Mouse (Mus musculus) midbrain, embryonic 15.5 days (tissue): Measurements from ENCODE around the gene Mob2. TPM values are rescaled to one million over a fixed set of nuclear protein-coding genes. Genes with fewer than 3 reads are reported as not detected.

Experiments used
- ATAC-seq: fragments of 200-750 bp; cut with Nextera tagmentation; replicated peaks from 2 replicates; pipeline ENCODE4 v1.8.0; 2017; ENCODE audit warnings: moderate TSS enrichment
- H3K27ac ChIP-seq: fragments of 300-500 bp; sonication (generic); 2 replicates; pipeline ENCODE4 v1.5.1; 2015; ENCODE audit warnings: mild to moderate bottlenecking, inconsistent platforms
- H3K27me3 ChIP-seq: fragments of 300-500 bp; sonication (generic); replicated peaks from 2 replicates; pipeline ENCODE4 v1.6.1; 2015; ENCODE audit warnings: inconsistent platforms
- H3K36me3 ChIP-seq: fragments of 300-500 bp; sonication (generic); replicated peaks from 2 replicates; pipeline ENCODE4 v1.6.1; 2015; ENCODE audit warnings: inconsistent platforms
- H3K4me1 ChIP-seq: fragments of 300-500 bp; sonication (generic); 2 replicates; pipeline ENCODE4 v1.6.1; 2015; ENCODE audit warnings: inconsistent platforms
- H3K4me2 ChIP-seq: fragments of 300-500 bp; sonication (generic); 2 replicates; pipeline ENCODE4 v1.6.1; 2015; ENCODE audit warnings: inconsistent platforms, mild to moderate bottlenecking, moderate library complexity
- H3K4me3 ChIP-seq: fragments of 300-500 bp; sonication (generic); 2 replicates; pipeline ENCODE4 v1.5.1; 2015; ENCODE audit warnings: mild to moderate bottlenecking, inconsistent platforms
- H3K9ac ChIP-seq: fragments of 300-500 bp; sonication (generic); 2 replicates; pipeline ENCODE4 v1.6.1; 2015; ENCODE audit warnings: mild to moderate bottlenecking, inconsistent platforms
- H3K9me3 ChIP-seq: fragments of 300-500 bp; sonication (generic); 2 replicates; pipeline ENCODE4 v1.6.1; 2016; ENCODE audit warnings: inconsistent platforms
- WGBS: fragments of 180-500 bp; shearing (Covaris S2); methylation state at CpG from one replicate; pipeline ENCODE4 v1.1.7; 2015; ENCODE audit warnings: mixed read lengths; 5-methylcytosine and 5-hydroxymethylcytosine counted together
- polyA plus RNA-seq: library from polyadenylated mRNA; unstranded; fragments of >200 nt; fragmentation: Nextera tagmentation; extraction: Ambion mirVana; gene quantifications from 2 replicates; pipeline ENCODE4 v1.2.1, GENCODE M21; 2015

The Mob2 gene
- polyA plus RNA-seq, 1 experiment from 2014 or later = 53.9 TPM

DNA sequence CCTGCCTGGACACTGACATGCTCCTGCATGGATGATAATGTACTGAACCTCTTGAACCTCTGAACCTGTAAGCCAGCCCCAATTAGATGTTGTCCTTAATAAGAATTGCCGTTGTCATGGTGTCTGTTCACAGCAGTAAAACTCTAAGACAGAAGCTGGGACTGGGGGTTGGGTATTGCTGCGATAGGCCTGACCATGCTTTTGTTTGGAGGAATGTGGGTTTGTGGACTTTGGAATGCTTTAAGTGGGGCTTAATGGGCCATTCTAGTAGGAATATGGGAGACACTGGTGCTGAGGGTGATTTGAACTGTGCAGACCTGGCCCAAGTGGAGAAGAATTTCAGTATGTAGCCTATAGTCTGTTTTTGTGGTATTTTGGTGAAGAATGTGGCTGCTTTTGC is 15.5 kb downstream of the Mob2 start:
- no peaks in the 10 kb centered on the region for H3K36me3 ChIP-seq
- no peaks in the 10 kb centered on the region for H3K27me3 ChIP-seq
- H3K4me1 ChIP-seq = no peaks in the 10 kb centered on the region
- 32% methylated on average over 2 of the region's 2 CpGs for WGBS
- ATAC-seq = no peak
- no peak overlapping the region for H3K4me3 ChIP-seq
- no peaks in the 10 kb centered on the region for H3K9me3 ChIP-seq
- no peak overlapping the region for H3K4me2 ChIP-seq
- H3K9ac ChIP-seq = no peak overlapping the region
- no peak overlapping the region for H3K27ac ChIP-seq

DNA sequence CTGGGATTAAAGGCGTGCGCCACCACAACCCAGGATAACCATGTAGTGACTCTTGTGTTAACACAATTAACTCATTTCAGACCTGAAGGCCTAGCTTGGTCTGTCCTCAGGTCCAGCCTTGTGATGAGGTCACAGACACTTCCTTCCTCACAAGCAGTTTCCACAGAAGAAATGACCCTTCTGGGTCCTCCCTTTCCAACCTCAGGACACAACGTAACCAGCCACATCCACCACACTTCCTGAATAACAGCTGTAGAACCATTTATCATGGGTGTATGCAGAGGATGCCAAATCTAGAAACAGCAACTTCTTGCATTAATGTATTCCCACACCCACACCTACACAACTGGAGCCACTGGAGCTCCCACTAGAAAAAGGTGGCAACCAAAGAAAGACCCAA is 20.1 kb downstream of the Mob2 start:
- no peak for ATAC-seq
- WGBS = 94% methylated on average over 3 of the region's 3 CpGs
- H3K36me3 ChIP-seq = no peaks in the 10 kb centered on the region

DNA sequence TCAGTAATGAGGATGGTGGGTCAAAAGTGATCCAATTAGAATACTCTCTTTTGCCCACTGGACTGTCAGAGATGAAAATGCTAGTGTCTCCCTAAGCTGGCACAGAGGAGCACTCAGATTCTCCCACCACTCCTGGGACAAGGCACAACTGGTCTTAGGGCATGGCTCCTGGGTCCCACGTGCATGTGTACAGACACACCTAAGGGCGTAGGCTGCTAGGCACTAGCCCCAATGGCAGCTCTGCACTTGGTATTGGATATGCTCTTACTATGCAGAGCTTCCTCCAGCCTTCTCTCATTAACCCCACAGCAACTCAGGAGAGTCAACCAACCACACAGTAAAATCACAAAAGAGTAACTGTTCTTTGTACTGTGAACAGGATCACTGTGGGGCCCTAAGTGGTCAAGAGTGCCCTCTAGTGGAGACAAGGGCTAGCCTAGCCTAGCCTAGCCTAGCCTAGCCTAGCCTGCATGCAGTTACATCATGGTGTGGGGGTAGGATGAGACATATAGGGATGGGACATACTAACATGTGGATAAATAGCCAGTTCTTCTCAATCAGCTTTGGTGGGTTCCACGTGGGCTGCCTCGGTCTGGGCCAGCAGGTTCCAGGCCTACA is 23.2 kb downstream of the Mob2 start:
- Histone ChIP-seq H3K4me3 (no peak overlapping the region), H3K27ac (no peak overlapping the region), H3K27me3 (no peaks in the 10 kb centered on the region), H3K4me2 (no peak overlapping the region), H3K9ac (no peak overlapping the region), H3K36me3 (no peaks in the 10 kb centered on the region), H3K4me1 (peaks cover 3% of the 10 kb centered on the region; the same call in 1 of the 2 replicates), H3K9me3 (no peaks in the 10 kb centered on the region)
- WGBS = 71% methylated on average over 4 of the region's 4 CpGs
- no peak for ATAC-seq

More for the DNA sequence above, 20.1 kb downstream of the Mob2 start:
- Histone ChIP-seq H3K9ac (no peak overlapping the region), H3K4me2 (no peak overlapping the region), H3K27ac (no peak overlapping the region), H3K4me3 (no peak overlapping the region), H3K9me3 (no peaks in the 10 kb centered on the region), H3K27me3 (no peaks in the 10 kb centered on the region), H3K4me1 (no peaks in the 10 kb centered on the region)

DNA sequence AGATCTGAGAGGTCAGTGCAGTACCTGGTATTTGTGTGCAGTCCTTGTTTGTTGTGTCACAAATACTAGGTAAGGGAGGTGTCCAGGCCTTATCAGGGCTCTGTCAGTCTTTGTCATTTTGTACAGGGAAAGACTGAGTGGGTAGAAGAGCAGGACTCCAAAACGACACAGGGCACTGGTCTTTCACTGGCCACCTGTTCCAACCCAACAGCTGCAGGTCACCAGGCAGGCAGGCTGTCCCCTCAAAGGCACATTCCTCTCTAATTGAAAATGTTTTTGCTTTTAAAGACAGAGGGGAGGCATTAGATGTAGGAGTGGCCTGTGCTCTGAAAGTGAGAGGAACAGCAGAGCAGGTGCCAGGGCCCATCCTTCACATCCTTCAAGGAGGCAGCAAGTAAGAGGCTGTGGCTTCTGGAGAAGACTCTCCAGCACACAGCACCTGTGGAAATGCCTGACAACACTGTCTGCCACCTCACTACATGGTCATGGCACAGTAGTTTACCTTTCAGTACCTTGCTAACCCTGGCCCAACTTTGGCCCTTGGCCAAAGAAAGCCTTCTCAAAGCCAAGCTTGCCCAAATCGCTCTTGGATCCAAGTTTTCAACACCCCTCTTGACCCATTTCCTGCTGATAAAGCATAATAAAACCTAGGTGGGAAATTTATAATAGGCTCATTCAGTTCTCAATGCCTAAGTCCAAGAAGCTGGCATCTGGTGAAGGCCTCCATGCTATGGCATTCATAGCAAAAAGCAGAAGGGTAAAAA is 25.6 kb downstream of the Mob2 start:
- WGBS = 73% methylated on average over 2 of the region's 2 CpGs

DNA sequence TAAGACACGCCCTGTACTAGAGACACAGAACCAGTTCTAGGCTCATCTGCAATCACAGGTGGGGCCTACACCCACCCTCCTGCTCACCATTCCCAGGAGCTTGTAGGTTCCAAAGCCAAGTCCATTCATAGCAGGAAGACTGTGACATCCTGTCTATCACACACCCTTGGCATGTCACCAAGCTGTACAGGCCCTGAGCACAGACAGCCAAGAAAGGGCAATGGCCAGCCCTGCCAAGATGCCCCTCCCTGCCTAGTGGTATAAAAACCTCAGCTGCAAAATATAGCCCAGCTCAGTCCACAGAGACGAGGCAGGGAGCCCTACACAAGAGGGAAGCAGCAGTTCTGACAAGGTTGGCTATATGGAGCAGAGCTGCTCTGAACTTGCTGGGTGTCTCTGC is 26.7 kb downstream of the Mob2 start:
- Histone ChIP-seq H3K4me2 (no peak overlapping the region), H3K4me1 (peaks cover 3% of the 10 kb centered on the region; the same call in 1 of the 2 replicates), H3K9me3 (no peaks in the 10 kb centered on the region), H3K27ac (no peak overlapping the region), H3K27me3 (no peaks in the 10 kb centered on the region), H3K9ac (no peak overlapping the region), H3K36me3 (no peaks in the 10 kb centered on the region), H3K4me3 (no peak overlapping the region)
- no peak for ATAC-seq
- 92% methylated on average over 2 of the region's 2 CpGs for WGBS

More for the DNA sequence above, 25.6 kb downstream of the Mob2 start:
- Histone ChIP-seq H3K4me1 (peaks cover 3% of the 10 kb centered on the region; the same call in 1 of the 2 replicates), H3K4me3 (no peak overlapping the region), H3K9ac (no peak overlapping the region), H3K27ac (no peak overlapping the region), H3K9me3 (no peaks in the 10 kb centered on the region), H3K36me3 (no peaks in the 10 kb centered on the region), H3K4me2 (no peak overlapping the region), H3K27me3 (no peaks in the 10 kb centered on the region)
- no peak for ATAC-seq

DNA sequence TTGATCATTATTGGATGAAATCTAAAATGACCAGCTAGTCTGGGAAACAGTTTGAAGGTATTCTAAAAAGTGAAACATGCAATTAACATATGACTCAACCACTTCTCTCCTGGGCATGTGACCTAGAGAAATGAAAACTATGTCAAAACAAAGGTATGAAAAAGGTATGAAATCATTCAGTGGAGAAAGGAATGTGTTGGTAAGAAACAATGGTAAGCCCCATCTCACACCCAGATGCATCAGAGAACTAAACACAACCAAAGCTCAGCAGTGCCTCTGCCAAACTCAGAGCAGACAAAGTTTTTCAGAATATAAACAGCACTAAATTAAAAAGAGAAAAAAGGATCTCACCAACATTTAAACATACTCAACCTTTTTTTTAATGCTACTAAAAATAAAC is 30.8 kb downstream of the Mob2 start:
- Histone ChIP-seq H3K27ac (no peak overlapping the region), H3K36me3 (no peaks in the 10 kb centered on the region), H3K4me1 (peaks cover 9% of the 10 kb centered on the region; the same call in 1 of the 2 replicates), H3K9ac (no peak overlapping the region), H3K27me3 (no peaks in the 10 kb centered on the region), H3K4me3 (no peak overlapping the region), H3K9me3 (no peaks in the 10 kb centered on the region), H3K4me2 (no peak overlapping the region)
- no peak for ATAC-seq

DNA sequence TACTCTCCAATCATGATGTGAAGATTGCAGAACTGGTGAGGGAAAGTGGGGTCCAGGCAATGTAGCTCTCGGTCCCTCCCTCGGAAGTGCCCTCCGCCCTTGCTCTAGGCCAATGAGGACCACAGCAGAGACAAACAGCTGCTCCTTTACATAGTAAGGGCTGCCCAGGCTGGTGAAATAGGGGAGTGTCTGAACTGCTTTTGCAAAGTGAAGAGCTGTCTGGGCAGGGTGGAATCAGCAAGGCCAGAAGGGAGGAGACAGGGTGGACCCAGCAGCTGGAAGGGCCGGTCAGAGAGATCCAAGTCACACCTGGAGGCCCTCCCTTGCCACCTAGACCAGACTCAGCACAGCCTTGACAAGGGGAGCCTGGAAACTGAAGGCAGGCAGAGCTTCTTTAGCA is 34.9 kb downstream of the Mob2 start:
- H3K4me3 ChIP-seq = no peak overlapping the region
- WGBS = 86% methylated on average over 4 of the region's 4 CpGs
- no peak overlapping the region for H3K27ac ChIP-seq
- peaks cover 7% of the 10 kb centered on the region; the same call in 1 of the 2 replicates for H3K4me1 ChIP-seq
- H3K4me2 ChIP-seq = no peak overlapping the region
- no peak for ATAC-seq
- no peaks in the 10 kb centered on the region for H3K36me3 ChIP-seq
- no peak overlapping the region for H3K9ac ChIP-seq
- H3K27me3 ChIP-seq = no peaks in the 10 kb centered on the region
- H3K9me3 ChIP-seq = no peaks in the 10 kb centered on the region

DNA sequence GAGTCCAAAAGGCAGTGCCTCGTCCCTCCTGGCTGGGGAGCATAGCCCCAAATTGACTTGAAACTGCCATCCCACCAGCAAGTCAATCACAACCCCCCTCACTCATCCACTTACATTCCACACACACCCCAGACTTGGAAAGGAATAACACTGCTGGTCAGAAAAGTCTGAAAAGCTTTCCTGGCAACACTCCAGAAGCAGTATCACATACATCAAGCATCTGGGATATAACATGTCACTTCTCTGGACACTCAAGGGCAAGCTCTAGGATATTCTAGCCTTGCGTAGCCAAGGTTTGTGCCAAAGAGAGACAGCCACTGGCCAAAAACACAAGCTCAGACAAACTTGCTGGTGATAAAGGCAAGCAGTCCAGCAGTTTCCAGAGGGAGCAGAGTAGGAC is 35.7 kb downstream of the Mob2 start:
- WGBS = 72% methylated on average over 2 of the region's 2 CpGs

DNA sequence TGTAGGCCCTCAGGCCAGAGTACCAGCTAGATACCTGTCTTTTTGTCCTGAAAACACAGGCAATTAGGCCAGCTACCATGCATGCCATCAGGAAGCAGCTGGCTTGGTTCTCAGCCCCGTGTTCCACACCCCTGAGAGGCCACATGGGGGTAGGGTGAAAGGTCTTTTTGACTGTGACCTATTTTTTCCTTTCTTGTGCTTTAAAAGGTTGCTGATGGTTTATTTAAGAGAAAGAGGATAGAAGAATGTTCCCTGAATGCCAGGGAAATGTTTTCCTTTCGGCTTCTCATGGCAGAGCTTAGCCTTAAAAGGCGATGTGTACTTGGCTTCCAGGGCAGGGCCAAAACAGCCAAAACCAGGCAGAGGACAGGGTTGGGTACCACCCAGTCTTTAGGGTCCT is 40.0 kb downstream of the Mob2 start:
- Histone ChIP-seq H3K9ac (no peak overlapping the region), H3K9me3 (no peaks in the 10 kb centered on the region), H3K4me3 (no peak overlapping the region), H3K27ac (no peak overlapping the region), H3K27me3 (no peaks in the 10 kb centered on the region), H3K36me3 (no peaks in the 10 kb centered on the region), H3K4me1 (peaks cover 7% of the 10 kb centered on the region; the same call in 1 of the 2 replicates), H3K4me2 (no peak overlapping the region)
- ATAC-seq = no peak
- WGBS = 78% methylated on average over 3 of the region's 3 CpGs

More for the DNA sequence above, 35.7 kb downstream of the Mob2 start:
- H3K4me2 ChIP-seq = no peak overlapping the region
- H3K9me3 ChIP-seq = no peaks in the 10 kb centered on the region
- no peaks in the 10 kb centered on the region for H3K27me3 ChIP-seq
- ATAC-seq = no peak
- H3K27ac ChIP-seq = no peak overlapping the region
- H3K4me1 ChIP-seq = peaks cover 7% of the 10 kb centered on the region; the same call in 1 of the 2 replicates
- H3K9ac ChIP-seq = no peak overlapping the region
- H3K4me3 ChIP-seq = no peak overlapping the region
- H3K36me3 ChIP-seq = no peaks in the 10 kb centered on the region

DNA sequence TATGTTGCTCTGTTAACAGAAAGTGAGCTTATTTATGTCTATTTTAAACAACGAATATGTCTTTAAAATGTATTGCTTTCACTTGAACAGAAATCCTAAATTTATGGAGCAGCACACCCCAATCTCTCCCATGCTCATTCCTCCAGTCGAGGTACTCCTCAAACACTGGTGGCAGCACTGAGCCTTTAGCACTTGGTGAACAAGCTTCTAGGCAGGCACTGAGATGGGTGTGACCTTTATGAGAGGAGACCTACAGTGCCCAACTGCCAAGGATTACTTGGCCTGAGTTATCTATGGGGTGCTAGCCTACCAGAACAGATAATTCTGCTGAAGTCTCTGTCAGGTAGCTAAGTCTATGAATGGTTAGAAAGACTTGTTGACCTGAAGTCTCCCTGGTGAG is 41.2 kb downstream of the Mob2 start:
- no peaks in the 10 kb centered on the region for H3K9me3 ChIP-seq
- H3K4me1 ChIP-seq = no peaks in the 10 kb centered on the region
- H3K9ac ChIP-seq = no peak overlapping the region
- no peak overlapping the region for H3K4me3 ChIP-seq
- no peaks in the 10 kb centered on the region for H3K36me3 ChIP-seq
- 62% methylated on average over 2 of the region's 2 CpGs for WGBS
- H3K4me2 ChIP-seq = no peak overlapping the region
- H3K27me3 ChIP-seq = no peaks in the 10 kb centered on the region
- no peak for ATAC-seq
- no peak overlapping the region for H3K27ac ChIP-seq

DNA sequence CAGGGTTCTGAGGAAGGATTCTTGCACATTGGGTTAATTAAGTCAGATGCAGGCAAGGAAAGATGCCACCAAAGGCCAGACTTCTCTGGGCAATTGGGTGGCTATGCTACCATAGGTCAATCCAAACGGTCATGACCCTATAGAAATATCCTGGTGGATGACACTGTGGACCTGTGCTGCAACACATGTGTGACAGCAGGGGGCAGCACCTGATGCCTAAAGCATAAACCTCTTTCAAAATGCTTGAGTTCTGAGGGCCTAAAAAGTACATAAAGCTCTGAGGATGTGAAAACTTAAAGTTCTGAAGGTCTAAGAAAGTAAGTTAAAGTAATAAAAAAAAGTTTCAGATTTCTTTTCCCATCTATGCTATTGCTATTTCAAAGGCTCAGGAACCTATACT is 44.3 kb downstream of the Mob2 start:
- H3K9ac ChIP-seq = no peak overlapping the region
- H3K9me3 ChIP-seq = no peaks in the 10 kb centered on the region
- WGBS = 58% methylated on average over 1 of the region's 1 CpGs
- no peak overlapping the region for H3K4me2 ChIP-seq
- no peak overlapping the region for H3K27ac ChIP-seq
- no peaks in the 10 kb centered on the region for H3K27me3 ChIP-seq
- no peaks in the 10 kb centered on the region; the same call in 1 of the 2 replicates for H3K36me3 ChIP-seq
- no peaks in the 10 kb centered on the region for H3K4me1 ChIP-seq
- ATAC-seq = no peak
- no peak overlapping the region for H3K4me3 ChIP-seq

DNA sequence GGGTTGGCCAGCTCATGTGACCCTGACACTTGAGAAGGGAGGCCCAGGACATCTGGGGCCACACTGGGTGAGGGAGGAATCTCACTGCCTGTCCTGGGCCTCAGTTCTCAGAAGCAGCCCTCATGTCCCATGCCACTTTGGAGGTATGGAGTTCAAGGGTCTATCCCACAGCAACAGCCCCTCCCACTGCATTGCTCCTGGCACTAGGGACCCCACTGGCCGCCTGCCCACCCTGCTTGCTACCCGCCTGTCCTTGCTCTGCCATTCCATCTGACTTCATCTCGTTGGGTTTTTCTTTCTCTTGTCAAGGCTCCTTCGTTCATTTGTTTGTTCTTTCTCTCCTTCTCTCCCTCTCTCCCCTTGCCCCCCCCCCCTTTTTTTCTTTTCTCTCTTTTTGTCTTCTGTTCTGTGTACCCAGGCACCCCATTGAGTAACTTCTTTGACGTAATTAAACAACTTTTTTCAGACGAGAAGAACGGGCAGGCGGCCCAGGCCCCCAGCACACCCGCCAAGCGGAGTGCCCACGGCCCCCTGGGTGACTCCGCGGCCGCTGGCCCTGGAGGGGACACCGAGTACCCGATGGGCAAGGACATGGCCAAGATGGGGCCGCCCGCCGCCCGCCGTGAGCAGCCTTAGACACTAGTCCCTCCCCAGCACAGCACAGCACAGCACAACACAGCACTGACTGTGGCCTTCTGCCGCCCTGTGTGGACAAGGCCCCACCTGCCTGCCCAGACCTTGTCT is 59.1 kb downstream of the Mob2 start:
- no peaks in the 10 kb centered on the region for H3K9me3 ChIP-seq
- H3K27me3 ChIP-seq = no peaks in the 10 kb centered on the region
- no peak for ATAC-seq
- no peak overlapping the region for H3K27ac ChIP-seq
- no peak overlapping the region for H3K9ac ChIP-seq
- no peak overlapping the region for H3K4me3 ChIP-seq
- no peaks in the 10 kb centered on the region for H3K4me1 ChIP-seq
- peaks cover 42% of the 10 kb centered on the region for H3K36me3 ChIP-seq
- H3K4me2 ChIP-seq = no peak overlapping the region
- 74% methylated on average over 22 of the region's 22 CpGs for WGBS
